Mouse (Mus musculus): ENCODE measurements around the gene Serpinf1.
"Not testable (repeated sequence)": the region's sequence is repeated elsewhere in the genome, so short reads cannot be mapped to it uniquely, and the experiment has no call there.

The Serpinf1 gene

GRCm38 (mm10) chr11:75421375-75422012 is 1.0 kb downstream of the Serpinf1 start:
- DNase-seq (ENCODE audit: low read depth), result no peak

GRCm38 (mm10) chr11:75420810-75421374 is 1.6 kb downstream of the Serpinf1 start:
- no peak for DNase-seq (ENCODE audit: low read depth)

GRCm38 (mm10) chr11:75420037-75420436 is 2.5 kb downstream of the Serpinf1 start:
- no peak for DNase-seq (ENCODE audit: low read depth)

- DNase-seq (ENCODE audit: low read depth), result peak; percentile 47
Measured at GRCm38 (mm10) chr11:75415994-75416393, 6.5 kb downstream of the Serpinf1 start.

- peak; percentile 91 for DNase-seq (ENCODE audit: low read depth)
Measured at GRCm38 (mm10) chr11:75415096-75415495, 7.4 kb downstream of the Serpinf1 start.

GRCm38 (mm10) chr11:75410591-75410990 is 11.9 kb downstream of the Serpinf1 start:
- no peak for DNase-seq (ENCODE audit: low read depth)

GRCm38 (mm10) chr11:75409679-75410575 is 12.6 kb downstream of the Serpinf1 start:
- DNase-seq (ENCODE audit: low read depth), result no peak

GRCm38 (mm10) chr11:75406865-75407264 is 15.6 kb downstream of the Serpinf1 start:
- DNase-seq (ENCODE audit: low read depth), result peak; percentile 65

- no peak for DNase-seq (ENCODE audit: low read depth)
Measured at GRCm38 (mm10) chr11:75406104-75406503, 16.4 kb downstream of the Serpinf1 start.

GRCm38 (mm10) chr11:75404801-75405200 is 17.7 kb downstream of the Serpinf1 start:
- DNase-seq (ENCODE audit: low read depth), result no peak

GRCm38 (mm10) chr11:75403301-75404052 is 19.0 kb downstream of the Serpinf1 start:
- no peak for DNase-seq (ENCODE audit: low read depth)

GRCm38 (mm10) chr11:75402271-75402690 is 20.2 kb downstream of the Serpinf1 start:
- DNase-seq (ENCODE audit: low read depth), result peak; percentile 84

- no peak for DNase-seq (ENCODE audit: low read depth)
Measured at GRCm38 (mm10) chr11:75400099-75400498, 22.4 kb downstream of the Serpinf1 start.

GRCm38 (mm10) chr11:75399411-75399841 is 23.1 kb downstream of the Serpinf1 start:
- DNase-seq (ENCODE audit: low read depth), result peak; percentile 82

GRCm38 (mm10) chr11:75397452-75397851 is 25.0 kb downstream of the Serpinf1 start:
- DNase-seq (ENCODE audit: low read depth), result no peak

- DNase-seq (ENCODE audit: low read depth), result no peak
Measured at GRCm38 (mm10) chr11:75395611-75396010, 26.9 kb downstream of the Serpinf1 start.

GRCm38 (mm10) chr11:75383529-75383928 is 39.0 kb downstream of the Serpinf1 start:
- peak; percentile 79 for DNase-seq (ENCODE audit: low read depth)

- DNase-seq (ENCODE audit: low read depth), result not testable (repeated sequence)
Measured at GRCm38 (mm10) chr11:75378786-75379185, 43.7 kb downstream of the Serpinf1 start.

GRCm38 (mm10) chr11:75377125-75377524 is 45.4 kb downstream of the Serpinf1 start:
- DNase-seq (ENCODE audit: low read depth), result peak; percentile 69
